Mouse (Mus musculus): ENCODE measurements at regions not wholly inside any gene's neighbourhood (a gene's known extent, or its start where the extent isn't known, plus 50 kb on each side); places are given as distances from the start of the nearest gene placed in this dataset.

- no peak for DNase-seq
These were observed 64.3 kb upstream of the Map4k3 start for GRCm38 (mm10) chr17:80792605-80793004.

GRCm38 (mm10) chr17:80789706-80790105, 61.4 kb upstream of the Map4k3 start:
- DNase-seq: no peak

- no peak for DNase-seq
These were observed 60.7 kb upstream of the Map4k3 start for GRCm38 (mm10) chr17:80789000-80789399.

GRCm38 (mm10) chr17:80786858-80787257, 58.6 kb upstream of the Map4k3 start:
- no peak for DNase-seq

- DNase-seq: no peak
These were observed 58.0 kb upstream of the Map4k3 start for GRCm38 (mm10) chr17:80786061-80786851.

- DNase-seq: no peak
These were observed 57.2 kb upstream of the Map4k3 start for GRCm38 (mm10) chr17:80785476-80785875.

GRCm38 (mm10) chr17:80785049-80785448, 56.8 kb upstream of the Map4k3 start:
- no peak for DNase-seq

GRCm38 (mm10) chr17:80782233-80782632, 53.9 kb upstream of the Map4k3 start:
- no peak for DNase-seq

- DNase-seq: no peak
These were observed 53.3 kb upstream of the Map4k3 start for GRCm38 (mm10) chr17:80781621-80782020.

- DNase-seq: no peak
These were observed 52.0 kb upstream of the Map4k3 start for GRCm38 (mm10) chr17:80780303-80780702.

GRCm38 (mm10) chr17:80779782-80780181, 51.5 kb upstream of the Map4k3 start:
- peak; percentile 55 for DNase-seq
